Mouse (Mus musculus) mature B cell (primary cell): ENCODE results near the gene Dcx.

Source experiments
- in situ Hi-C: fragments of 300-500 bp; cut with MboI; formaldehyde crosslinking; loops from 2 replicates; pipeline ENCODE4 v1.14.3; 2019

Gene Dcx

GRCm38 (mm10) chrX:143827212-143827611 is 105.9 kb downstream of the Dcx start, which contains the start of gene Capn6:
TSS of gene Capn6 (minus strand) at chrX:143827414.
- in situ Hi-C loops = no loop called here

- in situ Hi-C loops = no loop called here
These were observed 106.6 kb downstream of the Dcx start for GRCm38 (mm10) chrX:143826521-143826920.

- in situ Hi-C loops = no loop called here
These were observed 114.2 kb downstream of the Dcx start for GRCm38 (mm10) chrX:143818961-143819360.

GRCm38 (mm10) chrX:143815948-143816347 is 117.2 kb downstream of the Dcx start:
- in situ Hi-C loops = no loop called here
